Mouse (Mus musculus): ENCODE measurements at regions not wholly inside any gene's neighbourhood (a gene's known extent, or its start where the extent isn't known, plus 50 kb on each side); places are given as distances from the start of the nearest gene placed in this dataset.

DNA sequence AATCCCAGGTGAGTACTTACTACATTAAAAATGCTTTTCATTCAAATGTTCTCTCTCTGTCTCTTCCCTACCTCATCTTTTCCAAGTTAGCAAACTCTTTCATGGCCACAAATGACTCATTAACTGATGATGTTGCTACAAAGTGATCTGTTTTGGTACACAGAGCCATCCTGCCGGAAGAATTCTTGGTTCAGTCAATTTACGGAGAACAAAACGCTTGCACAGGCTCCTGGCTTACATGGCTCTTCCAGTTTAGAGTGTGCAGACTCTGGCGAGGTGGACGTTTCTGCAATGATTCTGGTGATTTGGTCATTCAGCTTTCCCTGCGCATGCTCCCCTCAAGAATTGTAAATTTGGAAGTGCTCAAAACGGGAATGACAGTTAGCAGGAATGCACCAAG, 131.4 kb upstream of the Sel1l start:
- no peak for DNase-seq

GRCm38 (mm10) chr12:91971045-91971444, 122.1 kb upstream of the Sel1l start:
- no peak for DNase-seq

DNA sequence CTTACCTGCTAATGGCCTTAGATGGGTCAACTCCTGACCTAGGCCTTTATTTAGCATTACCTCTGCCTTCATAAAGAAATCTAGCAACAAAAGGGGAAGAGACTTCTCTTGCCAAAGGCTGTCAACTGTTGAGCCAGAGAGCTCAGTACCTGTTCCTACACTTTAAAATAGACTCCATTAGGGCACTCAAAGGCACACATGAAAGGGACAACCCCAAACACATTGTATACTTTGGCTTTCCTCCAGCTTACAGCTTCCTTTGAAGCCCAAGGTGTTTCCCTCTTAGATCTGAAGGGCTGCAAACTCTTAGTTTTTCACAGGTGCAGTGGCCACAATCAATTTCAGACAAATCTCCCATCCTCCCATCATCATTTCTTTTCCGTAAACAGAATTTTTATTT, 117.0 kb upstream of the Sel1l start:
- no peak for DNase-seq

DNA sequence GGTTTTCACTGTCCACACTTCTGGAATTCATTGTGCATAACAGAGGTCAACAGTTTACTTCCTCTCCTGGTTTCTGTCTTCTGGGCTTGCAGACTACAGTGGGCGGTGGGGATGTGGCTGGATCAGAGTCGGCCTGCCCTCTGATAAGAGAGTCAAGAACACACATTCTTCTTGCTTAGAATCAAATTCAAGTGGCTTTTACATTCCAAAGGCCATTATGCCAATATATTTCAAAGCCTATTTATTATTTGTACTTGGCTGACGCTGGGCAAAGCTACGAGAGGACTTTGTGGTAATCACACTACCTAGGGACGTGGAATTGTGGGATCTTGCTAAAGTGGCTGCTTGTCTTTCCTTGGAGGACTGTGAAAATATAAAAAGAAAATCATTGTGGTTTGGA, 114.3 kb upstream of the Sel1l start:
- no peak for DNase-seq

- DNase-seq = no peak
These were observed 109.1 kb upstream of the Sel1l start for GRCm38 (mm10) chr12:91958086-91958485.

DNA sequence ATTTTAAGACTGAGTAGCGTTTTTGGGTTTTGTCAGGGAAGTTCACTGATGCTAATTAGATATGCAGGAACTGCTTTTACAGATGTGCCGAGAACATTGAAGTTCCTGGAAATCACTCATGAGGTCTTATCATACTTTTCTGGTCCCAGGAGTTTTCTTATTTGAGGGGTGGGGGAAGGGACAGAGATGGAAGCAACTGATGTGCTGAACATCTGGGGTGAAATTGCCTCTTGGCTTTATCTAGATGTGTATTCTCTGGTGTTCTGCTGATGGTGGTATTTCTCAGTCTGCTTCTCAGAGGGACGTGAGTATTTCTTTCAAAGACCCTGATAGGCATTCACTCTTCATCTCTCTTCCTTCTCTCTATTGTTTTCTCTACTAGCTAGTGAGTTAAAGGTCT, 107.5 kb upstream of the Sel1l start:
- DNase-seq = no peak

DNA sequence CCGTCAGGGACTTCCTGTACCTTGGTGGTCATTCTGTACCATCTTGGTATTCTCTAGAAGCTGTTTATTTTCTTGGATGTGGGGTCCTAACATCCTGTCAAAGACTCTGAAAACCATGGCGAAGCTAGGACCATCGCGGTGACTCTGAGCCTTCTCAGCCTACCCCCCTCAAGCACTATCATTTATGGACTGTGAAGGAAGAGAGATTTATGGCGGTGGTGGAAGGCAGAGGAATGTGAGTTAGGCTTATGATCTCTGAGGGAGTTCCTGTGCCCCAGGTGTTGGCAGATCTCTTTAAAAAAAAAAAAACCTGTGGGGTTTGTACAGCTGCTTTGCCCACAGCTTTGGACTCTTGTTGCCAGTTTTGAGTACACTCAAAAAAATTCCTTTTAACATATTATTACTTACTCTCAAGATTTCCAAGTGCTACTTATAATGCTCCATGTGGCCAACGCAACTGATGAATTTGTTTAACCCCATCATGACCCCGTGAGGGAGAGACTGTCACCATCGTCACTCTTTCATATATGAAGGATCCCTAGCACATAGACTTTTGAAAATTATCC, 99.7 kb upstream of the Sel1l start:
- no peak for DNase-seq

GRCm38 (mm10) chr12:91947998-91948397, 99.0 kb upstream of the Sel1l start:
- DNase-seq = no peak

- DNase-seq = no peak
These were observed 97.6 kb upstream of the Sel1l start for GRCm38 (mm10) chr12:91946541-91946940.

DNA sequence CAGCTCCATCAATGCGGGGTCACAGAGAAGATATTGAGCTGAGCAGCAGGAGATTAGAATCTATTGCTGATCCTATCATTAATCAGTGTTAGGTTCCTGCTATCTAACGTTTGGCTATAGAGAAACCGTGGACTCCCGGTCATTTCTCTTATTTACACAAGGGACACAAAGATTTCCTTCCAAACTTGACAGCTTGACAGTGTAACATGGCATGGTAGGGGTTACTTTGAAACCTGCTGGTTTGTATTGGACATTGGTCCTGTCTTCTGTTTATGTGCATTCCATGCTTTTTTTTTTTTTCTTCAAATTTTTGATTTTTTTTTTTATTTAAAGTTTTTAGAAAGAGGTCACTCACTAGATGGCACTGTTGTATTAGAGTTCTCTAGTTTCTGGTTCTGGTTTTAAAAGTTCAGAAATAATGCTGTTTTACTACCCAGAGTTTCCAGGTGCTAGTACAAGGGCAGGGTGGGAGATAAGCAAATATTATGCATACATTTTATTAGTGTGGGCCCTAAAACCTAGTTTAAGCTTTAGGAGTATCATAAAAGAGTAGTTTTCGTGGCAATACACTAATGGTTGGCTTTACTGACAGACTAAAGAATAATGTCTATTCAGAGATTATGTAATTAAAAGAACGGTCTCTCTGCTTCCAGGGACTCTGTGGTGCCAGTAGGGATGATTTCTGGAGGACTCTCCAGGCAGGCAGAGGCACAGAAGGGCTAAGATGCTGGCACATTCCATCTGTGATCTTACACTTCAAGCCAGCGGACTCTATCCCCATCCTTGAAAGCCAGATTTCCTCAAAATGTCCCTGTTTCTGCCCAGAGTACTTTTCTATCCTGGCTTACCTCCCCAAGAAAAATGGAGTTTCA, 83.8 kb upstream of the Sel1l start:
- no peak for DNase-seq

DNA sequence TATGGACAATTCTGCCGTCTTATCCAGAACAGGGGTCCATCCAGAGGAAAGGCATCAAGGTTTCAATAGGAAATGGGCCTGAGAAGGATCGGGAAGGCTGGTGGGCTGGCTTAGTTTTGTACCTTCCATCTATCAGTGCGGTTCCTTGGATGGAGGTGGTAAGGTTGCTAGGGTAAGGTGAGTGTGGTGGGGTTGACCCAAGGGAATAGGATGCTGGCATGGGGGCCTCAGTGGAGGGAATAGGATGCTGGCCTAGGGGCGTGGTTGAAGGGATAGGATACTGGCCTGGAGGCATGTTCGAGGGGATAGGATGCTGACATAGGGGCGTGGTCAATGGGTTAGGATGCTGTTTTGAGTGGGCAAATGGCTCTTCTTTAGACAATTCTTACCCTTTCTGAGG, 82.6 kb upstream of the Sel1l start:
- no peak for DNase-seq

- DNase-seq = no peak
These were observed 80.6 kb upstream of the Sel1l start for GRCm38 (mm10) chr12:91929386-91930054.

- DNase-seq = no peak
These were observed 78.6 kb upstream of the Sel1l start for GRCm38 (mm10) chr12:91927576-91927975.

GRCm38 (mm10) chr12:91915486-91915885, 66.5 kb upstream of the Sel1l start:
- no peak for DNase-seq

DNA sequence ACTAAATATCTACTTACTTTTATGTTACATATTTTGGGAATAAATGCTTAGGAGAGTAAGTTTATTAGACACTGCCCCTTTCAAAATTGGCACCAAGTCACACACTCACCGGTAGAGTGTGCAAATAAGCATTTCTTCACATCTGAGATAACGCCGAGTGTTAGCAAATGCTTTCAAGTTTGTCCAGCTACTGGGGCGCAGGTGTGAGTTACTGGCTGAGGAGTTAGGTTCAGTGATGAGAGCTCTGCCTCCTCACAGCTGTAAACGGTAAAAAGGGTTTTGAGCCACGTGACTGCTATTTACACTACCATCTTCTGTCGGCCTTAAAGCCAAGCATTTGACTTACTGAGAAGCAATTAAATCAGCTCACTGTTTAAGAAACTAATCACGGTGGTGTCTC, 61.6 kb upstream of the Sel1l start:
- no peak for DNase-seq
